Mouse (Mus musculus) monocyte, adult 59 days (primary cell): ENCODE results near the gene Ctsl. TPM values are rescaled to one million over a fixed set of nuclear protein-coding genes. Genes with fewer than 3 reads are reported as not detected.

Experiments used
- total RNA-seq, 2 experiments: library from RNA; stranded (reverse); gene quantifications; one replicate each; pipeline ENCODE4 v1.2.4; 2023

Ctsl gene
- total RNA-seq, result 100 to 1,000 TPM; 119 to 138 TPM

GRCm38 (mm10) chr13:64370173-64370940 is at the start of gene Ctsl:
Ctsl (minus strand) TSS chr13:64370890.

GRCm38 (mm10) chr13:64312024-64312915 is 58.4 kb downstream of the Ctsl start, which contains the start of gene Aaed1:
Aaed1 (minus strand) TSS chr13:64312710.

Other genes with a start within 250 kb of the Ctsl start
- gene Slc35d2, start 241.5 kb downstream of the Ctsl start, total RNA-seq, result 10 to 100 TPM; 11.7 to 12.1 TPM
- gene Zfp367, start 217.7 kb downstream of the Ctsl start, total RNA-seq, result 10 to 100 TPM in 1 of 2 experiments, 1 to 10 TPM in 1; 8.6 to 10.4 TPM
- gene Habp4, start 209.1 kb downstream of the Ctsl start, total RNA-seq, result 10 to 100 TPM; 12.6 to 14.2 TPM
- 10 to 100 TPM in 1 of 2 experiments, 1 to 10 TPM in 1; 9.6 to 12.8 TPM for gene Cdc14b, start 95.6 kb downstream of the Ctsl start, total RNA-seq
- gene Aaed1, start 58.2 kb downstream of the Ctsl start, total RNA-seq, result 10 to 100 TPM; 47.3 to 51.5 TPM
- 1 to 10 TPM; 6.9 to 8.0 TPM for gene Cdk20, start 61.4 kb upstream of the Ctsl start, total RNA-seq
- gene Fam240b, start 126.9 kb upstream of the Ctsl start, total RNA-seq, result not detected